Mouse (Mus musculus) v-Abl transformed pro-B cells (cell line): ENCODE measurements around the gene Hspg2.

Experiments
- in situ Hi-C, 2 experiments: fragments of 400-800 bp; cut with MboI; formaldehyde crosslinking; loops; one replicate each; pipeline ENCODE4 v1.15.1; 2025; ENCODE audit not compliant: unreplicated experiment in 2 of 2

The Hspg2 gene

GRCm38 (mm10) chr4:137477611-137478010 is 9.0 kb downstream of the Hspg2 start:
- in situ Hi-C loops = no loop called here

- in situ Hi-C loops = no loop called here
These were observed 9.7 kb downstream of the Hspg2 start for GRCm38 (mm10) chr4:137478306-137478705.

- in situ Hi-C loops = no loop called here
These were observed 11.2 kb downstream of the Hspg2 start for GRCm38 (mm10) chr4:137479757-137480156.

- in situ Hi-C loops = no loop called here
These were observed 11.8 kb downstream of the Hspg2 start for GRCm38 (mm10) chr4:137480191-137480992.

DNA sequence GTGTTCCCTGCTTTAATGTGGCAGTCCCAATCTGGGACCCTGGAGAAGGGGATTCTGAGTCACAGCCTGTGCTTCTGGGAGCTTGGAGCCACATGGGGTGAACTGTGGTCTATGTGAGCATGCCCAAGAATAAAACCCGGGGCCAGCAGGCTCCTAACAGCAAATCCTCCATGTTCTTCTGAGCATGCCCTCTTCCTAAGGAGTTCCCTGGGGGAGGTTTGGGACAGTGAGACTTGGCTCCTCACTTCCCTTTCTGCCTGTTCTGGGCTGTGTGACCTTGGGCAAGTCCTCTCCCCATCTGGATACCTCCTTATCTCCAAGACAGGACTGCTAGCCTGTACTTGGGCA is 12.4 kb downstream of the Hspg2 start:
- in situ Hi-C loops = no loop called here

DNA sequence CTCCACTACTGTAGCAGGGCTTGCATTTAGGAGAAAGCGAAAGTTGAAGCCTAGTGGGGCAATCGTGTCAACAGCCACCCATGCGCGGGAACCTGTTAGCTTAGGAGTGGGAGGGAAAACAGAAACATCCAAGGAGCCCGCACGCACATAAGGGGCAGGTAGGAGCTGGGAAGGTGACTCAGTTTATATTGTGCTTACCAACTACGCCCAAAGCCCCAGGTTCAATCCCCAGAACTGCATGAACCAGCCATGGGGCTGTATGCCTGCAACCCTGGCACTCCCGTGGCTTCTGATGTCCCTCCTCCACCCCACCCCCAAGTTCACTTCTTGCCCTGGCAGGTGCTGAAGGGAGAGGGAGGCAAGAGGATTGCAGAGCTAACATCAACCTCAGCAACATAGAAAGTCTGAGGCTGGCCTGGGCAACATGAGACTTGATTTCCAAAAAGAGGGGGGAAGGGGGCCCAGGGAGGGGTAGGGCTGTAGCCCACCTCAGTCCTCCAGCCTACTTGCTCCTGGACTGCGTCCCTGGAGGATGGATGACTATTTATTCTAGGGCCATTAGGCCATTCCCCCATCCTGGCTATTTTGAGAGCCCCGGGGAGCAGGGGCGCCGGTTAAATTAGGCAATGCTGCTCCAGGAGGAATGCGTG is 12.9 kb downstream of the Hspg2 start:
- in situ Hi-C loops = no loop called here

GRCm38 (mm10) chr4:137483871-137484270 is 15.3 kb downstream of the Hspg2 start:
- in situ Hi-C loops = no loop called here

DNA sequence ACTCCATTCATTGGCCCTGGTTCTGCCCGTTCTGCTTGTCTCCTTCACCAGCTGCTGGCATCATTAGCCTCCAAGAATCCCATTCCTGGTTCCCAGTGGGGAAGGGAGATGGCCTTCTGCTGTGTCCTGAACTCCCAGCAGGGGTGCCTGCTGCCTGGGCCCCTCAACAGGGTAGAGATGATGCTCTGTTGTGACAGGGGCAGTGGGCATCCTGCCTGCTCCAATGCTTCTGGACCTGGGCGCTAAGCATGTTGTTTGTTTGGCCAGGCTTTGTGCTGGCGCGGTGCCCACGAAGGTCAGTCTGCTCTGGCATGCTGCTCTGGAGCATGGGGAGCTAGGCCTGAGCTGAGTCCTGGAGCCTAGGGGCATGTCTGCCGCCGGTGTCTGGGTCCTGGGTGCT is 16.0 kb downstream of the Hspg2 start:
- in situ Hi-C loops = no loop called here

DNA sequence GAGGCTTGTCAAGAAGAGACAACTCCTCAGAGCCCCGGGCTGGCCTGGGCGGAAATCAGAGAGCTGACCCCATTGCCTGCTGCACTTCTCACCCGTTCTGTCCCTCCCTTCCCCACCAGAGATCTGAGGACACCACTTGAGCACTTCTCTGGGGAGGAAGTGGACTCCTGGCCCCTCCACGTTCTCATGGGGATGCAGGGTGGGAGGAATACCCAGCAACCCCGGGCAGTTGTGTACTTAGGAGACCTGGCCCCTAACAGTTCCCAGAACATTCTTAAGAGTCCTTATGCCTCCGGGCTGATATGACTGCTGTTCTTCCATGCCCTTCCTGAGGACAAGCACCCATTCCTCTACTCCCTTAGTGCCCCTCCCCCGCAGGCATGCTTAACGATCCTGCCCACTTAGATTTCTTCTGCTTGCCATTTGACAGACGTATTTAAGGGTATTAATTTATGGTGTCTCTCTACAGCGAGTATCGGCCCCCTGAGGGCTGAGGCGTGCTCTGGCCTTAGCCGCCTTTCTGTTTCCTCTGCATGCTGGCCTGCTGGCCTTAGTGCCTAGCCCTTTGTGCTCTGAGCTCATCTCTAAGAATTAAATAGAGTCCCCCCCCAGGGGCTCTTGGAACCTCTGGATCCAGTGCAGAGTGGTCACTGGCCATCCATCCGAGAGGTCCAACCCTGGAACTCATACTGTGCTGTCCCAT is 16.8 kb downstream of the Hspg2 start:
- in situ Hi-C loops = no loop called here

DNA sequence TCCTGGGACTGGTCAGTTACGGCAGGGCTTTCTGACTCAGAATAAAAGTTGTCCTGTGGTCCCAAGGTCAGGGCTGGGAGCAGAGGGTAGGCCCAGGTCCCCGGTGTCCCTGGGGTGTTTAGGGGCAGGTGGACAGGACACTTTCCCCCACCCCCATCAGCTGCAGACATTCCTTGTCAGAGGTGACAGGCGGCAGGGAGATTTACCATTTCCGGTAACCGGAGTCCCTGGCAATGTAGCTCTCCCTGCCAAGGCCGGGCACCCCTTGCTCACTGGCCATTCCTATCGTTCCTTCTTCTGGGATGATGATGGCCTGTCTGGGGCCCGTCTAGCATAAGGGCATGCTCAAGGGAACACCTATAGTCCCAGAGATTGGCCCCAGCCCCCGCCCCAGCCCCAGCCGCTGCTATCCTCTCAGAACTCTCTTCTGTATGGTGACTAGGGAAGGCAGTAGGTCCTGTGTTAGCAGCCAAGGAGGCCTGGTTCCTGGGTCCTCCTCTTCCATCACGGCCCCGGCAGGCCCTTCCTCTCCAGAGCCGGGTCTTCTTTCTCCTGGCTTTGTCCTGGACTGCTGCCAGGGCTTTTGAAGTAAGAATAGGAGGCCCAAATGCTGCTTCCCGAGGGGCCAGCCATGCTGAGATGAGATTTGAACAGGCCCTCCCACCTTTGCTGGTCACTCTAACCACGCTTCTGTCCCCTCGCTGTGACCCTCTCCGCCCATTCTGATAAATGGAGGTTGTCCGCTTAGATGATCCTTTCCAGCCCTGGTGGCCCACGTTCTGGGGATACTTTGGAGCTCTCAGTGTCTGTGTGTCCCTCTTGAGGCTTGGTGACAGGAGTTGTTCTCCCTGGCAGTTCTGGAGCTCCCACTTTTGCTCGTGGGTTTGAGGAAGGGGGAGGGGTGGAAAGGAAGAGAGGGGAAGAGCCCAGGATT is 17.8 kb downstream of the Hspg2 start:
- in situ Hi-C loops = no loop called here

GRCm38 (mm10) chr4:137487286-137488000 is 18.9 kb downstream of the Hspg2 start:
- in situ Hi-C loops = no loop called here

GRCm38 (mm10) chr4:137488038-137488437 is 19.5 kb downstream of the Hspg2 start:
- in situ Hi-C loops = no loop called here

DNA sequence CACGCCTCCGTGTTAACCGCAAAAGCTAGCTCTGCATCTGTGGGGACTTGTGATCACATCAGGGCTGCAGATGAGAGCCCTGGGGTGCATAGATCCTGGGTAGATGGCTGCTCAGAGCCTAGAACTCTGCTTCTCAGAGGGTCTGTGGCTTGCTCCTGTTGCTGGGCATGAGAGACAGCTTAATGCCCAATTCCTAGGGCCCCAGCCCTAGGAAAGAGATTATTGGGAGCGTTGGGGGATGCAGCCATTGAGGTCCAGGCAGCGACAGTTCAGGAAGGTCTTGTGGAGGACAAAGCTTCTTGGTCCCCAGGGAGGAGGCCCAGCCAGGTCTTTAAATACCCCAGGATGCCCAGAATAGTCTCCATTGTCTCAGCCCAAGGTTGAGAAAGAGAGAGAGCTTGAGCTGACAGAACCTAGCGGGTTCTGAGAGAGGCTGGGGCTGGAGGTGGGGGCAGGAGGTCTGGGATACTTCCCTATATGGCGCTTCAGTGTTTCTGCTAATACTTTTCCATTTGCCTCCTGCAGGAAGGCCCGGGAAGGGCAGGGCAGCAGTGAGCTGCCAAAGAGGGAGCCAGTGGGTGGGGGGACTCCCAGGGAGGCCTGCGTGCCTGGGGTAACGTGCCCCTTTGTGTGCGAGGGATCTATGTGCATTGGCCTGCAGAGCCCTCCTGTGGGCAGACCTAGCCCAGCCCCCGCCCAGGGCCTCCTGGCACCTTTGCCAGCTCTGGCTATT is 20.2 kb downstream of the Hspg2 start:
- in situ Hi-C loops = no loop called here

DNA sequence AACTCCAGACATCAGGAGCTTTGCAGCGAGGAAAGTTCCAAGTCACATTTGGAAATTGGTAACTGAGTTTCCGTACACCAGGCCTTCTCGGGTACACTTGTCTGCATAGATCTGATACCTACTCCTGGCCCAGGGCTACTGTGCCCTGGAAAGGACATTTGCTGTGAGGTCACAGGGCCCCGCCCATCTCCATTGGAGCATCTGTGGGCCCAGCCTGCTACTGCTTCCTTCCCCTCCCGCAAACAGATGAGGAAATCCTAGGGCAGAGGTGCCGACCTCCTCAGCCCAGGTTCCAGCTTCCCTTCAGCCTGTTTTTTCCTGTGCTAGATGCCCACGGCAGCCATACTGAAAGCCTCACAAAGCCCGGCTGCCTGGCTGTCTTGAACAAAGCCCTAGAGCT is 21.4 kb downstream of the Hspg2 start:
- in situ Hi-C loops = no loop called here

DNA sequence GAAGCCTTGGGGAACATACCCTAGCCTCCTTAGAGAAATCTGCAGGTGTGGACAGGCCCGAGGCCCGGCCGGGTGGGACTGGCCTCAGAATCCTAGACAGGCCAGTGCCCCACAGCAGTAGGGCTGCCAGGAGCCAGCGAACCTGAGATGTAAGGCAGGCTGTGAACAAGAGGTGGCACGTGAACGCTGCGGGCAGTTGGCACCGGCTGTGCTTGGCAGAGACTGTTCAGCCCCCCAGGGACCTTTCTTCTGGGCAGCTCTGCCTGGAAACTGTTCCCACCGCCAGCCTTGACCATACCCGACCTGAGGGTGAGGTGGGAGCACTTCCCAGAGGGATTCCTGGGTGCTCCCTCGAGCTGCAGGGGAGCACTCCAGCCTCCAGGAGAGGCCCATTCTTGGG is 24.0 kb downstream of the Hspg2 start:
- in situ Hi-C loops = no loop called here

- in situ Hi-C loops = no loop called here
These were observed 24.6 kb downstream of the Hspg2 start for GRCm38 (mm10) chr4:137493187-137493586.

GRCm38 (mm10) chr4:137494751-137495500 is 26.4 kb downstream of the Hspg2 start:
- in situ Hi-C loops = no loop called here

- in situ Hi-C loops = no loop called here
These were observed 27.0 kb downstream of the Hspg2 start for GRCm38 (mm10) chr4:137495501-137496100.
